Mouse (Mus musculus): ENCODE measurements around the gene Cxcl15.
"Not testable (repeated sequence)": the region's sequence is repeated elsewhere in the genome, so short reads cannot be mapped to it uniquely, and the experiment has no call there.

Cxcl15 gene

GRCm38 (mm10) chr5:90789306-90790073, 4.8 kb upstream of the Cxcl15 start:
- in situ Hi-C loops (cut with MseI, MboI), result loop anchor here (5.0 to 10.0 kb wide), 2 partner anchors 125 to 127 kb away; no protein-coding TSS in a partner anchor

DNA sequence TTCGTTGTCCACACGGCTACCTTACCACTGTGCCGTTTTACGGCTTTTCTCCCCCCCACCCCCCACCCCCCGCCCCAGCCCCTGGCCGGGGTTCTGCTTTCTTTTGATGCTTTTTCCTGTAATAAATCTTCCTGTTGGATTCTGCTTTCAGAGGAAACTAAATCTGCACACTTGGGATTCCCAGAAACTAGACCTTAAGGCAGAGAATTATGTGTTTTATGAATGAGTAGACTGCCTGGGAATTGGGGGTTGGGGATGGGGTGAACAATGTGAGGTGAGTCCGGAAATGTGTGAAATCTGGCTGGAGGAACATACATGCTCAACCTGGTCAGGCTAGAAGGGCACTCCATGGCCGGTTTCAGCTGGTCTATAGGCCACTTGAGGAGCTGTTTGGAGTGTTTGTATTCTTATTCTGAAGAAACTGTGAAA, 4.2 kb upstream of the Cxcl15 start:
- in situ Hi-C loops (cut with MseI, MboI), result no loop called here

DNA sequence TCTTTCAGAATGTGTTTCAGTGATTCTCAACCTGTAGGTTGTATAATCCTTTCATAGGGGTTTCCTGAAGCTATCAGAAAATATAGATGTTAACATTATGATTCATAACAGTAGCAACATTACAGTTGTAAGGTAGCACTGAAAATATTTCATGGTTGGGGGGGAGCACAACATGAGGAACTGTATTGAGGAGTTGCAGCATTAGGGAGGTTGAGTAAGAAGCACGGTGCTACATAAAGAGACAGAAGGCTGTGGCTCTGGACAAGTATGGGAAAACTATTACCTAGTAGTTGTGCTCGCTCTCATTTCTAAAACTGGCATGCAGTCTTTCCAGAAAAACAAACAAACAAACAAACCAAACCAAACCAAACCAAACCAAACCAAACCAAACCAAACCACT, 1.1 kb downstream of the Cxcl15 start:
- in situ Hi-C loops (cut with MseI, MboI), result not testable (repeated sequence)

GRCm38 (mm10) chr5:90804574-90804973, 10.2 kb downstream of the Cxcl15 start:
- in situ Hi-C loops (cut with MseI, MboI), result no loop called here

- in situ Hi-C loops (cut with MseI, MboI), result no loop called here
Measured at GRCm38 (mm10) chr5:90806050-90806449, 11.7 kb downstream of the Cxcl15 start.

GRCm38 (mm10) chr5:90807176-90807950, 13.0 kb downstream of the Cxcl15 start:
- in situ Hi-C loops (cut with MseI, MboI), result no loop called here

- in situ Hi-C loops (cut with MseI, MboI), result no loop called here
Measured at GRCm38 (mm10) chr5:90819756-90820155, 25.4 kb downstream of the Cxcl15 start.

GRCm38 (mm10) chr5:90832145-90832767, 37.9 kb downstream of the Cxcl15 start:
- in situ Hi-C loops (cut with MseI, MboI), result no loop called here

DNA sequence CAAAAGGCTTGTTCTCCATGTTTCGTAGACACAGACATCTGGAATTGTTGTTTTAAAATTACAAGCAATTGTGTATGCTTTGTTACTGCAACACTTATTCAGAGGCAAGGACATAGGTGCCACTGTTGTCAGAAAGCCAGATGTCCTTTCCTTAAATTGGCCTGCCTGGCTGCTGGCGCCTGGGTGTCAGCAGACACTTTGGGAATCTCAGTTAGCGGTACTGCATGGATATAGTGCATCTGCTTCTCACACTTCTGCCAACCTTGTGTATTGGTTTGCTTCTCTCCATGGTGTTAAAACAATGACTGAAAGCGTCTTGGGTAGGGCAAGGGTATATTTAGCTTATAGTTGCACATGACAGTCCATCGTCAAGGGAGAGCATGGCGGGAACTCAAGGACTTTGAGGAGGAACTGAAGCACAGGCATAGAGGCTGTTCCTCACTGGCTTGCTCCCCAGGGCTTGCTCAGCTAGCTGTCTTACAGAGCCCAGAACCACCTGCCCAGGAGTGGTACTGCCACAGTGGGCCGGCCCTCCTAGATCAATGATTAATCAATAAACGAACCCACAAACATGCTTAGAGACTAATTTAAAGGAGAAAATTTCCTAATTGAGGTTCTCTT, 38.5 kb downstream of the Cxcl15 start:
- in situ Hi-C loops (cut with MseI, MboI), result no loop called here

DNA sequence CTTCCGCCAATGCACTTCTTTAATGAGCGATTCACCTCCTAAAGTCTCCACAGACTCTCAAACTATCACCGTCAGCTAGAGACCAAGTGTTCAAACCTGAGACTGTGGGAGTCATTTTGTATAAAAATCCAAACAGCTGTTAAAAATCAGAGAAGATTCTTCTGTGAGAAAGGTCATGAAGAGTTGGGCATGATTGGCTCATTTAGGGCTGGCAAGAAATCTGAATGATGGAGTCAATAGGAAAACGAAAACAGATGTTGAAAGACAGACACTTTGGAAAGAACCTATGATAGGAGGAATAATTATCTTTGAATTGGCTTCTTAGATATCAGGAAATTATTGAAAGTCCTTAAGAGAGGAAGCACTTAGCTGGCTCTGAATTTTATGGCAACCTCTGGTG, 40.1 kb downstream of the Cxcl15 start:
- in situ Hi-C loops (cut with MseI, MboI), result no loop called here

GRCm38 (mm10) chr5:90838582-90838981, 44.2 kb downstream of the Cxcl15 start:
- in situ Hi-C loops (cut with MseI, MboI), result no loop called here

DNA sequence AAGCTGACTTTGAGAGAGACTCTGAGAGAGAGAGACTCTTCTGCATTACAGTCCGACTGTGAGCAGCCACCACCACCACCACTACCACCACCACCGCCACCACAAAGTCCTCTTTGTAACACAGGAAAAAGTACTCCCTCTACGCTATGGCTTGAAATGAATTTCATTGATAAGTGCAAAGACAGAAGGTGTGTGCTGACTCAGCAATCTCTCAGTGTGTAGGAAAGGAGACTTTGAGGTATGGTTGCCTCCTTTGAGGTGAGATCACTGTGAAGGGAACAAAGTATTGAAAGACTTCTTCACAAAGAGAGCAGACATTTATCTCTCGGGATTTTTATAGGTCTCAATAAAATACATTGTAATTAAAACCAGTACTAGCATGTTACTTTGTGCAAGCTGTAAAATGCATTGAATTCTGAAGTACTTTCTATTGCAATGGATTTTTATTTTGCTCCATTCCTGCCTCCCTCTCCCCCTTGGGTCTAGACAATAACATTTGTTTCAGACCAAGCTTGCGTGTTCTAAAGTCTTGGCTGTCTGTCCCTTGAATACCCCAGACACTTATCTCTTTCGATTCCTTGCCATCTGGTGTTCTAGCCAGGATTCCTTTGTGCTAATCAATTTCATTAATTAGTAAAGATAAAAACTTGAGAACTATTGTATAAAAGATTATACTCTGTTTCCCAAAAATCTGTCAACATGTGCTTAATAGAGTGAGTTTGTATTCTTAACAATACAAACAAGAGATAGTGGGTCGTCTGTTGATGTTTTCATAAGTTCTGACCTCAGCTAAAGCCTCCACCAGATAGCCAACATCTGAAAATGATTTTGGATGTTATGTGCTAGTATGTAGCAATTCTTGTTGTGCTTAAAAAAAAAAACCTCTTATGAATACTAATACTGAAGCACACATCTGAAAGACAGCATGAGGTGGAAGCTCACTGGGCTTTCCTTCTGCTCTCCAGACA, 46.9 kb downstream of the Cxcl15 start:
- in situ Hi-C loops (cut with MseI, MboI), result no loop called here

- in situ Hi-C loops (cut with MseI, MboI), result no loop called here
Measured at GRCm38 (mm10) chr5:90843891-90844290, 49.6 kb downstream of the Cxcl15 start.

GRCm38 (mm10) chr5:90850096-90850495, 55.8 kb downstream of the Cxcl15 start:
- in situ Hi-C loops (cut with MseI, MboI), result not testable (repeated sequence)

DNA sequence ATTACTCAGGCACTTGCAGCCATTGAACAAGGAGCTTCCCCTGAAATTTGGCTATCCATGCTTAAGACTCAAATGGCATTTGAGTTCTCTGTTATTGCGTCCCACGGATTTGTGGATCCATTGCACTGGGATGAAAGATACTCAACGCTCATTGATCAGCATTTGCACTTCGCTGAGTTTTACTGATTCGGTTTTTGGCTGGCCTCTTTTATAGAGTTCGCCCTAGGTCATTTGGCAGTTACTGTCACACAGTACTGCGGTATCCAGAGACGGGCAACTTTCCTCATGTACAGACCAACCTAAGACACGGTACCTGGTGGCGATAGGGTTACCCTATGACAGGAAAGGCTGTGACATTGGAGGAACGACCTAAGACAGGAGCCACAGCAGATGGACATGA, 57.1 kb downstream of the Cxcl15 start:
- in situ Hi-C loops (cut with MseI, MboI), result not testable (repeated sequence)

Data from mouse trophoblast stem cell (cell line).